Mouse (Mus musculus) thymus, adult 2 months (tissue): ENCODE data around the gene Sugt1.

Experiments
- CTCF ChIP-seq: fragments of 200-500 bp; IDR thresholded peaks from 2 replicates; pipeline ENCODE4 v1.5.1; 2012; ENCODE audit warnings: mild to moderate bottlenecking, control low read depth, low read length, moderate library complexity, borderline replicate concordance; ENCODE audit not compliant: control insufficient read depth, poor library complexity, insufficient read depth; ENCODE audit errors: extremely low read depth
- POLR2A ChIP-seq: fragments of 200-500 bp; IDR thresholded peaks from 2 replicates; pipeline ENCODE4 v1.6.1; 2012; ENCODE audit warnings: mild to moderate bottlenecking, low read length, control low read depth, moderate library complexity; ENCODE audit not compliant: control insufficient read depth, poor library complexity, insufficient read depth; ENCODE audit errors: extremely low read depth

DNA sequence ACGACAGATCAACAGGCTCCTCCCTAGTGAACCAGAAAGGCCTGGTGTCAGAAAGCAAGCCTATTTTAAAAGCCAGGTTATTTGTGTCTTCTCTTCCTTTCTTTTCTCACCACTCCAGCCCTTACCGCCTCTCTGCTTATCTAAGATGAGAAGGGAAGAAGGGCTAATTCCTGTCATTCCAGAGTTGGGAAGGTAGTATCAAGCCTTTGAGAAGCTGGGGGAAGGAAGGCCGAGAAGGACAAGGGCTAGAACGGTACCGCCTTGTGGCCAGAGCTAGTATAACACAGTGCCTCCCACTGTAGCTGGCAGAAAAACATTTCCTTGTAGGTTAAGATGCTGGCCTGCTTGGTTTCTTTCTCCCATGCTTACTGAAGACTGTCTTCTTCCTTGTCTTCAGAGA, 24.7 kb upstream of the Sugt1 start:
- TF ChIP-seq CTCF (no peak), POLR2A (no peak)
